Mouse (Mus musculus) forebrain, embryonic 13.5 days (tissue): ENCODE data around the gene Slc16a8. TPM values are rescaled to one million over a fixed set of nuclear protein-coding genes. Genes with fewer than 3 reads are reported as not detected.

Experiments used
- ATAC-seq: fragments of 200-750 bp; cut with Nextera tagmentation; 2 replicates; pipeline ENCODE4 v1.8.0; 2017
- H3K27ac ChIP-seq: fragments of 300-500 bp; sonication (generic); 2 replicates; pipeline ENCODE4 v1.5.1; 2015; ENCODE audit warnings: inconsistent platforms, mild to moderate bottlenecking, moderate library complexity
- H3K27me3 ChIP-seq: fragments of 300-500 bp; sonication (generic); 2 replicates; pipeline ENCODE4 v1.6.1; 2015; ENCODE audit warnings: mild to moderate bottlenecking, inconsistent platforms
- H3K36me3 ChIP-seq: fragments of 300-500 bp; sonication (generic); 2 replicates; pipeline ENCODE4 v1.6.1; 2015; ENCODE audit warnings: mild to moderate bottlenecking, inconsistent platforms; ENCODE audit not compliant: poor library complexity, severe bottlenecking
- H3K4me1 ChIP-seq: fragments of 300-500 bp; sonication (generic); 2 replicates; pipeline ENCODE4 v1.6.1; 2015; ENCODE audit warnings: inconsistent platforms
- H3K4me2 ChIP-seq: fragments of 300-500 bp; sonication (generic); 2 replicates; pipeline ENCODE4 v1.6.1; 2015; ENCODE audit warnings: inconsistent platforms, mild to moderate bottlenecking, moderate library complexity
- H3K4me3 ChIP-seq: fragments of 300-500 bp; sonication (generic); 2 replicates; pipeline ENCODE4 v1.5.1; 2015; ENCODE audit warnings: mild to moderate bottlenecking, inconsistent platforms
- H3K9ac ChIP-seq: fragments of 300-500 bp; sonication (generic); 2 replicates; pipeline ENCODE4 v1.6.1; 2015; ENCODE audit warnings: mild to moderate bottlenecking, inconsistent platforms
- H3K9me3 ChIP-seq: fragments of 300-500 bp; sonication (generic); replicated peaks from 2 replicates; pipeline ENCODE4 v1.6.1; 2016; ENCODE audit warnings: inconsistent platforms
- WGBS: fragments of 180-500 bp; shearing (Covaris S2); methylation state at CpG from one replicate; pipeline ENCODE4 v1.1.7; 2015; 5-methylcytosine and 5-hydroxymethylcytosine counted together
- polyA plus RNA-seq: library from polyadenylated mRNA; unstranded; fragments of >200 nt; fragmentation: Nextera tagmentation; extraction: Ambion mirVana; gene quantifications from 2 replicates; pipeline ENCODE4 v1.2.1, GENCODE M21; 2015

Gene Slc16a8
- polyA plus RNA-seq, 1 experiment from 2014 or later, result 0.09 TPM

DNA sequence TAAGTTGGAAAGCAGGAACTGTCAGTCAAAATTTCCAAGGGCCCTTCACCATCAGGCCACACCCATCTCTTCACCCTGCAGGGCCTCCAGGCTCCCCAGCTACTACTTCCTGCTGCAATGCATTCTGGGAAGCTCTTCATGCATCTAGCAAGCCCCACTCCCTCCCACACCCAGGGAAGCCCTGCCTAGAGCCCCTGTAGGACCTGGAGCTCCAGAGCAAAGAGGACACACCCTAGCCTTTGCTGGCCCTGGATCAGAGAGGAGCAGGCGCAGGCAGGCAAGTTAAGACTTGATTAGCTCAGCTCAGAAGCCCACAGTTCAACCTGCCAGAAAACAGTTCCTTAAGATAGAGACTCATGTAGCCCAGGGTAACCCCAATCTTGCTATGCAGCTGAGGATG, 26.8 kb upstream of the Slc16a8 start:
- no peak overlapping the region for H3K27ac ChIP-seq
- no peaks in the 10 kb centered on the region for H3K4me1 ChIP-seq
- H3K9me3 ChIP-seq, result no peaks in the 10 kb centered on the region
- no peak overlapping the region for H3K9ac ChIP-seq
- ATAC-seq, result no peak
- no peaks in the 10 kb centered on the region for H3K27me3 ChIP-seq
- no peak overlapping the region for H3K4me2 ChIP-seq
- no peak overlapping the region for H3K4me3 ChIP-seq
- WGBS, result 64% methylated on average over 1 of the region's 1 CpGs
- H3K36me3 ChIP-seq, result 0 out of 2 replicates have a peak, but pooled peaks cover 5% of the 10 kb centered on the region

DNA sequence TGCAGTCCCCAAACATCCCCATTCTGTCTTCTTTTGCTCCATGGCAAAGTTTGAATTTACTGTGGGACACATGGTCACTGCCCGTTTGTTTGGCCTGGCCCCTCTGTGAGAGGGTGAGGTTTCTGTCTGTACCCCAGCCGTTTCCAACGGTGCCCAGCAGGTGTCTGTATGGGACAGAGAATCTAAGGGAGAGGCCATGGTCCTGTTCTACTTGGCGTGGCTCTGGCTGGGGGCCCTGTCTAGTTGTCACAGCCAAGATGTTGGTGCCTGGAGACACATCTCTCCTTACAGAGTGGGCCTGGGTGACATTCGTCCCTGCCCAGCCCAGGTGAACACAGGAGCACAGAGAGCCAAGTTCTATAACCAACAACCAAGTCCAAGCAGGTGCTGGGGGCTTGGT, 26.3 kb upstream of the Slc16a8 start:
- Histone ChIP-seq H3K4me1 (no peaks in the 10 kb centered on the region), H3K9ac (no peak overlapping the region), H3K27ac (no peak overlapping the region), H3K4me3 (no peak overlapping the region), H3K27me3 (no peaks in the 10 kb centered on the region), H3K36me3 (no peaks in the 10 kb centered on the region), H3K4me2 (no peak overlapping the region), H3K9me3 (no peaks in the 10 kb centered on the region)
- WGBS, result 66% methylated on average over 5 of the region's 5 CpGs
- no peak for ATAC-seq

DNA sequence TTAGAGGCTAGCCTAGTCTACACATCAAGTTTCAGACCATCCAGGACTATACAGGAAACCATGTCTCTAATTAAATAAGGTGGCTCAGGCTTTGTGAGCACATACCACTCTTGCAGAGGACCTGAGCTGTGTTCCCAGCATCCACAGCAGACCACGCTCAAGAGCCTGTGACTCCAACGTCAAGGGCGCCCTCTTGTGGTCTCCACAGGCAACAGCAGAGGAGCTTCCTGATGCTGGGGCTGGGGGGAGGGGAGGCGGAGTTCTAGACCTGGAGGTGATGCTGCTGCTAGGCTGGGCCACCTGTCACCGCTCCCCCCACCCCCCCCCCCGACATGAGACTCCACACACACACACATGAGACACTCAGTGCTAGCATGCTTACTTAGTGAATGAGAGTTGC, 25.6 kb upstream of the Slc16a8 start:
- H3K4me2 ChIP-seq, result no peak overlapping the region
- H3K4me3 ChIP-seq, result no peak overlapping the region
- H3K36me3 ChIP-seq, result no peaks in the 10 kb centered on the region
- no peak overlapping the region for H3K27ac ChIP-seq
- no peaks in the 10 kb centered on the region for H3K9me3 ChIP-seq
- no peaks in the 10 kb centered on the region for H3K27me3 ChIP-seq
- 25% methylated on average over 6 of the region's 6 CpGs for WGBS
- H3K4me1 ChIP-seq, result no peaks in the 10 kb centered on the region
- ATAC-seq, result no peak
- H3K9ac ChIP-seq, result no peak overlapping the region

DNA sequence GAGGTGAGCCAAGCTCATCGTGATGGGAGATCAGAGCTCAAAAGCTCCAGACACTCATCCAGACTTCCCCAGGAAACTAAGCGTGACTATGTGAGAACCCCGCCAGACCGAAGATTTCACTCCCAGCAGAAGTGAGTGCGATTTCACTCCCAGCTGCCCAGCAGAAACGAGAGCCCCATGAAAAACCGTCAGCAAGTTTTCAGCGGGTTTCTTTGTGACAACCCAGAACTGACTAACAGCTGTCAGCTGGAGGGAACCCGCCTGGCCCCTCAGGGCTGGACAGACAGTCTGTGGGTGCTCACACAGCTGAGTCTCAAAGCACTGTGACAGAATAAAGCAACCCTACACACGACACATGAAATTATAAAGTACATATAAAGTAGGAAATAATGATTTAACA, 23.2 kb upstream of the Slc16a8 start:
- ATAC-seq, result no peak
- Histone ChIP-seq H3K9me3 (no peaks in the 10 kb centered on the region), H3K27me3 (no peaks in the 10 kb centered on the region), H3K27ac (no peak overlapping the region), H3K36me3 (no peaks in the 10 kb centered on the region), H3K4me3 (no peak overlapping the region), H3K4me1 (no peaks in the 10 kb centered on the region), H3K9ac (no peak overlapping the region), H3K4me2 (no peak overlapping the region)
- 80% methylated on average over 10 of the region's 10 CpGs for WGBS

DNA sequence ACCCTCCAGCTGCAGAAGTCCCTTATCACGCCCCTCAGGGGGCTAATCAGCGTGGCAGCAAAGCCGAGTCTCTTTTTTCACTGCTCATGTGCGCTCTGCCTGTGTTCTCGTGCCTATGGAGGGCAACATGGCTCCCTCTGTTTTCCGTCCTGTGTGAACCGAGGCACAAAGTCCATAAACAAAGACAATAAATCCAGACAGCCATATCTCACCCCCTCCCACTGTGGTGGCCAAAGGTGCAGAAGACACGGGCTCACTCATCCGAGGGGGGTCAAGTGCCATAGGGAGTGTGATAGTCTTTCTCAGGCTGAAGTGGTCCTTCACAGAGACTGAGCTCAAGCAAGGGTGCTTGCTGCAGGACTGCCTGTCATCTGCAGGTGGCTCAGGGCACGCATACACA, 18.5 kb upstream of the Slc16a8 start:
- 60% methylated on average over 10 of the region's 10 CpGs for WGBS
- ATAC-seq, result no peak
- H3K4me3 ChIP-seq, result no peak overlapping the region

DNA sequence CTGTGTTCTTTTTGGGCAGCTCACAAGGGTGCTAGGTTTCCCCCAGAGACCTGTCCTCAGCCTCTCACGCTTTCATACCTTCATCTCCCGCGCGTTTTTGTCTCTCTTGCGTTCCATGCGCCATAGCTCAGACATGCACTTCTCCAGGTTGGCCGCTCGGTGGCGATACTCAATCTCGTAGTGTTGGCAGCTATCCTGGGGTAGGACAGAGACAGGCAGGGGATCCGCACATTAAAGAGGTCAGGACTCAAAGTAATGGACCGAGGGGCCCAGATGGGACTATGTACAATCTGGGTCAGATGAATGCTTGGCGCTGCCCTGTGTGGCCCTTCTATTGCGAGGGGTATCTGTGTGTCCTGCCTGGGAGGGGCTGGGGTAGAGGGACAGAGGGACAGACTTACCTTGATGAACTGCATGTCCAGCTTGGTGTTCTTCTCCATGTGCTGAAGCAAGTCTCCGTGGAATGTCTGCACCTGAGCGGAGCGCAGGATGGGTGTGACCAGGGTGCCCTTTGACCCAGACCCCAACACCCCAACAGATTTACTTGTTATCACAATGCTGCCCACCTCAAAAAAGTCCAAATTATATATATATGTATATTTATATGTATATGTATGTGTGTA, 16.7 kb upstream of the Slc16a8 start:
- Histone ChIP-seq H3K36me3 (no peaks in the 10 kb centered on the region), H3K4me3 (peak overlapping the region; percentile 47), H3K27me3 (peaks cover 5% of the 10 kb centered on the region; the same call in 1 of the 2 replicates), H3K4me2 (peak overlapping the region; percentile 94), H3K27ac (no peak overlapping the region), H3K9ac (peak overlapping the region; percentile 63), H3K9me3 (no peaks in the 10 kb centered on the region), H3K4me1 (peaks cover 16% of the 10 kb centered on the region)
- WGBS, result 15% methylated on average over 17 of the region's 17 CpGs
- ATAC-seq, result 0 out of 2 replicates have a peak, but pooled peaks have one; percentile 48

More for the DNA sequence above, 18.5 kb upstream of the Slc16a8 start:
- Histone ChIP-seq H3K27me3 (peaks cover 5% of the 10 kb centered on the region; the same call in 1 of the 2 replicates), H3K36me3 (no peaks in the 10 kb centered on the region), H3K4me2 (no peak overlapping the region), H3K4me1 (peaks cover 16% of the 10 kb centered on the region), H3K27ac (no peak overlapping the region), H3K9ac (no peak overlapping the region), H3K9me3 (no peaks in the 10 kb centered on the region)

DNA sequence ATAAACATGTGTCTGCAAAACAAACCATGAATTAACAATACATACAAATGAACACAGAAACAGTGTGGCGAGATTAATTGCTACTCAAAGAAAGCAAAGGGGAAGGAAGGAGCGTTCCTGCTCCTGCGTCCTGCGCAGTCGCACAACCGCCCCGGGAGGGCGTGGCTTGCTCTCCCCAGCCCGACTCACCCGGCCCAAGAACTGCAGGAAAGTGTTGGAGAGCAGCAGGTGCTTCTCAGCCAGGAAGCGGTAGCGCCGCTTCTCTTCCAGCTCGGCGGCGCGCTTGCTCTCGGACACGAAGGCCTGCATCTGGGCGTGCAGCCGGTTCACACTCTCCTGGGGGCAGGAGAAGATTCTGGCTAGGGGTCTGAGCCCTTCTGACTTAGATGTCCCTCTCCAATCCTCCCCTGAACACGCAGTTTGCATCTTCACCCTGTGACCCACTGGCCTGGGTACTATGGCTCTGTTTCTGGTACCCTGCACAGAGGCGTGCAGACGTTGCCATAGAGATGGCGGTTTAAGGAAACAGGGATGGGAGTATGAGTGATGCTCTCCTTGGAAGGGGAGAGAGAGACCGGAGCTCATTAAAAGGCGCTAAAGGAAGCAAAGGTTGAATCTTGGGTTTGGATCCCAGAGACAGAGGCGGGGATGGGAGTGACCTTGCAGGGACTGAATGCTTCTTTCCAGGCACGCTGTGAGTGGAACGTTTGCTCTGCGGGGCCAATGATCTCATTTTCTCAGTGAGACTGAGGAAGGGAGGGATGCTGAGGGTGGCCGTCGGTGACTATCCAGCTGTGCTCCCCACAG, 16.0 kb upstream of the Slc16a8 start:
- Histone ChIP-seq H3K27ac (peak overlapping the region; percentile 35; the same call in 1 of the 2 replicates), H3K4me3 (peak overlapping the region; percentile 47), H3K36me3 (no peaks in the 10 kb centered on the region), H3K4me1 (peaks cover 16% of the 10 kb centered on the region), H3K27me3 (peaks cover 5% of the 10 kb centered on the region; the same call in 1 of the 2 replicates), H3K4me2 (peak overlapping the region; percentile 94), H3K9ac (peak overlapping the region; percentile 63), H3K9me3 (no peaks in the 10 kb centered on the region)
- under 1% methylated on average over 33 of the region's 33 CpGs for WGBS
- ATAC-seq, result peak; percentile 78

DNA sequence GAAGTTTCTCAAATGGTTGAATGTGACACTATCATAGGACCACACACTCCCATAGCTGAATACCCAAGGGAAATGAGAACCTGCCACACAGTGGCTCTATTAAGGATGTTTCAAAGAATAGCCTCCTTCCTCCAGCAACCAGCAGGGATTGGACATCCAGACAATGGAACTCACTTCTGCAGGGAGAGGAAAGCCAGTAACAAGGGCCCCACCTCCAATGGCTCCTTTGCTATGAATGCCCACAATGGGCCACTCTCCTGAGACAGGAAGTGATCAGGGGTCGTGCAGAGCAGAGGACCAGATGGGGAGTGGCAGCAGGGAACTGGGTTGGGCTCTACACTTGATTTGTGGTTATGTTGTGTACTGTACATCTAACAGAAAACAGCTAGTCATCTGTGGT, 14.0 kb upstream of the Slc16a8 start:
- Histone ChIP-seq H3K4me2 (no peak overlapping the region), H3K27ac (no peak overlapping the region), H3K4me1 (peaks cover 16% of the 10 kb centered on the region), H3K27me3 (peaks cover 19% of the 10 kb centered on the region), H3K9me3 (no peaks in the 10 kb centered on the region), H3K4me3 (no peak overlapping the region), H3K36me3 (no peaks in the 10 kb centered on the region), H3K9ac (no peak overlapping the region)
- WGBS, result 25% methylated on average over 1 of the region's 1 CpGs
- ATAC-seq, result no peak

DNA sequence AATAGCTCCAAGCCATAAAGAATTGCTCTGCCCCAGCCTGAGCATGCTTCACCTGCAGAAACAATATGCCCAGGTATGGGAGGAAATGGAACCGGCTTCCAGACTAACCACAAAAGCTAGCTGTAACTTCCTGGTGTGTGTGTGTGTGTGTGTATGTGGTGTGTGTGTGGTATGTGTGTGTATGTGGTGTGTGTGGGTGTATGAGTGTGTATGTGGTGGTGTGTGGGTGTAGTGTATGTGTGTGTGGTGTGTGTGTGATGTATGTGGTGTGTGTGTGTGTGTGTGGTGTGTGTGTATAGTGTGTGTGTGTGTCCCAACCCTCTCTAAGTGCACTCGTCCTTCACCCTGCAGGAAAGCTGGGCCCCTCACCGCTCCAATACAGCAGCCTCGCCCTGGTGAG, 10.8 kb upstream of the Slc16a8 start:
- H3K4me2 ChIP-seq, result no peak overlapping the region
- peaks cover 20% of the 10 kb centered on the region for H3K4me1 ChIP-seq
- no peaks in the 10 kb centered on the region for H3K9me3 ChIP-seq
- WGBS, result 73% methylated on average over 4 of the region's 4 CpGs
- peaks cover 50% of the 10 kb centered on the region for H3K27me3 ChIP-seq
- H3K9ac ChIP-seq, result no peak overlapping the region
- no peak overlapping the region for H3K4me3 ChIP-seq
- no peak for ATAC-seq
- H3K27ac ChIP-seq, result no peak overlapping the region
- H3K36me3 ChIP-seq, result no peaks in the 10 kb centered on the region

DNA sequence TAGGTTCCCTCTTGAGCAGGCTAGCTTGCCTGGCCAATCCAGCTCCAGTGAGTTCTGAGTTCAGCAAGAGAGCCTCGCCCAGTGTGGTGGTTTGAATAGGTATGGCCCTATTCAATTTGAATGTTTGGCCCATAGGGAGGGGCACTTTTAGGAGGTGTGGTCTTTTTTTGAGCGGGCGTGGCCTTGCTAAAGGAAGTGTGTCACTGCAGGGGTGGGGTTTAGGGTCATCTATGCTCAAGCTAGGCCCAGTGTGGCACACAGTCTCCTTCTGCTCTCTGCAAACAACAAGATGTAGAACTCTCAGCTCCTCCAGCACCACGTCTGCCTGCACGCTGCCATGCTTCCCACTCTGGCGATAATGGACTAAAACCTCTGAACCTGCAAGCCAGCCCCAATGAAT, 9.2 kb upstream of the Slc16a8 start:
- no peaks in the 10 kb centered on the region for H3K9me3 ChIP-seq
- H3K4me1 ChIP-seq, result peaks cover 15% of the 10 kb centered on the region
- no peak for ATAC-seq
- H3K4me3 ChIP-seq, result no peak overlapping the region
- no peak overlapping the region for H3K4me2 ChIP-seq
- no peak overlapping the region for H3K27ac ChIP-seq
- no peak overlapping the region for H3K9ac ChIP-seq
- 88% methylated on average over 6 of the region's 6 CpGs for WGBS
- H3K36me3 ChIP-seq, result no peaks in the 10 kb centered on the region
- peaks cover 61% of the 10 kb centered on the region for H3K27me3 ChIP-seq

DNA sequence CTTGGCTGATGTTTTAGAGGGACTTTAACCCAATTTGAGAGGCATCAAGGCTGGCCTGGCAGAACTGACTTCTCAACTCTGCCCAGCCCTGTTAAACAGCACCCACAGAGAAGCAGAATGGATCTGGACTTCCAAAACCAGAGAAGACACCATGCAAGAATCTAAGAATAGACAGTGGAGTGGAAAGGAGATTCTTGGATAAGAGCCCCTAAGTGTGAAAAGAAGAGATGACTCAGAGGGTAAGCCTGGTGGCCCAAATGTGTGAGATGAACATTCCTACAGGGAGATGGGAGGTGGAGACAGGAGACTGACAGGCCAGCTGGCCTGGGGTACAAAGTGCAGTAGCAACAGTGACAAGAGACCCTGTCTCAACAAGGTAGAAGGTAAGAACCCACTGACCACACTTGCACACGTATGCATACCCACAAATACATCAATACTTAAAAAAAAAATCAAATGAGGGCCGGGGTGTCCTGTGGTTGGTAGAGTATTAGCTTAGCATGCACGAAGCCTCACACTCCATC, 8.3 kb upstream of the Slc16a8 start:
- H3K9me3 ChIP-seq, result no peaks in the 10 kb centered on the region
- peaks cover 69% of the 10 kb centered on the region for H3K27me3 ChIP-seq
- H3K27ac ChIP-seq, result no peak overlapping the region
- peaks cover 15% of the 10 kb centered on the region for H3K4me1 ChIP-seq
- no peaks in the 10 kb centered on the region for H3K36me3 ChIP-seq
- no peak overlapping the region for H3K9ac ChIP-seq
- no peak for ATAC-seq
- 97% methylated on average over 3 of the region's 3 CpGs for WGBS
- peak overlapping the region; percentile 92; the same call in 1 of the 2 replicates for H3K4me2 ChIP-seq
- no peak overlapping the region for H3K4me3 ChIP-seq

DNA sequence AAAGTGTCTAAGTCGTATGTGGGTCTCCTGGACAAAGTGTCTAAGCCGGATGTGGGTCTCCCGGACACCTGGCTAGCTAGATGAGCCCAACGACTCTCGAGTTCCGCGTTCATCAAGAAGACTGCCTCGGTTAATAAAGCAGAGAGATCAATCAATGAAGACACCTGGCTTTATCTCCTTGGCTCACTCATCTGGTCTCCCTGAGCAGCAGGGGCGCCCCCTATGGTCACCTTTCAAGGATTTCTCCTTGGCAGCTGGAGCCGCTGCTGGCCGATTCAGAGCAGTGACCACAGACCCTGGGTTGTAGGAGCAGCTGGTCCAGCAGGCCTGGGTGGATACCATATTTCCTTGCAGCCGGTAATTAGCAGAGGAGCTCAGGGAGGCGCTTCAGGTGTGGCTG, 7.8 kb upstream of the Slc16a8 start:
- ATAC-seq, result no peak
- H3K36me3 ChIP-seq, result no peaks in the 10 kb centered on the region
- H3K4me2 ChIP-seq, result peak overlapping the region; percentile 92
- H3K4me3 ChIP-seq, result peak overlapping the region; percentile 57; the same call in 1 of the 2 replicates
- H3K9ac ChIP-seq, result no peak overlapping the region
- H3K27ac ChIP-seq, result no peak overlapping the region
- H3K4me1 ChIP-seq, result peaks cover 15% of the 10 kb centered on the region
- WGBS, result 23% methylated on average over 13 of the region's 13 CpGs
- peaks cover 69% of the 10 kb centered on the region for H3K27me3 ChIP-seq
- H3K9me3 ChIP-seq, result no peaks in the 10 kb centered on the region
